ENCODE assay signal across 14 mouse cellular contexts in the genomic region with DNA sequence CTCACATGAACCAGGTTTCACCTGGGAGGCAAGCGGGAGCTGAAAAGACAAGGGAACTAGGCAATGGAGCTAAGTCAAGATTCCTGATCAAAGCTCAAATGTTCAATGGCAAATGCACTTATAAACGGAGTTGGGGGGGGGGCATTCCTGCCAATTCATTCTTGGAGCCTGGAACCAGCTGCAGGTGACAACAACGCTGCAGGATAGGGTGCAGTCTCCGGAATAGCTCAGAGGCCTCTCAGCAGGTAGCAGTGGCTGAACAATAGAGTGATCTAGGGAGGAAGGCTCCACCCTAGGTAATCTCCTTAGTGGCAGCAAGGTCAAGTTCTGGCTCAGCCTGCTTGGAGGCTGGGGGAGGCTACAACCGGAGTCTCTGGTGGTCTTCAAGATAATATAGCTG. TPM values are rescaled to one million over a fixed set of nuclear protein-coding genes. Genes with fewer than 3 reads are reported as not detected.
"Had no signal": no experiment of that assay in that cellular context is flagged by ENCODE, and none has a peak within 500 bp of the region (broad histone marks: within the 10 kb centered on the region; RNA-seq: fewer than 3 reads in every experiment).

No protein-coding gene starts in this region.

RNA-seq across cellular contexts. Expression of gene Rfpl4b, which starts 28.4 kb away (rescaled TPM):
- polyA plus RNA-seq: lung, embryonic 14.5 days; lung, embryonic 16.5 days; midbrain, embryonic 10.5 days; midbrain, embryonic 12.5 days; midbrain, embryonic 14.5 days; midbrain, embryonic 16.5 days; myocyte; neural tube, embryonic 11.5 days; neural tube, embryonic 13.5 days; neural tube, embryonic 15.5 days; small intestine, adult 2 months; stomach, embryonic 14.5 days; stomach, embryonic 16.5 days; thymus, postnatal 0 days had no signal
